Mouse (Mus musculus): ENCODE measurements around the gene Irf7. TPM values are rescaled to one million over a fixed set of nuclear protein-coding genes. Genes with fewer than 3 reads are reported as not detected.
A peak's percentile ranks its signal among the peaks of the same experiment; 100 is the strongest.
"Not testable (repeated sequence)": the region's sequence is repeated elsewhere in the genome, so short reads cannot be mapped to it uniquely, and the experiment has no call there.

Irf7 gene
- polyA plus RNA-seq, 1 experiment from 2014 or later = 1.4 TPM

DNA sequence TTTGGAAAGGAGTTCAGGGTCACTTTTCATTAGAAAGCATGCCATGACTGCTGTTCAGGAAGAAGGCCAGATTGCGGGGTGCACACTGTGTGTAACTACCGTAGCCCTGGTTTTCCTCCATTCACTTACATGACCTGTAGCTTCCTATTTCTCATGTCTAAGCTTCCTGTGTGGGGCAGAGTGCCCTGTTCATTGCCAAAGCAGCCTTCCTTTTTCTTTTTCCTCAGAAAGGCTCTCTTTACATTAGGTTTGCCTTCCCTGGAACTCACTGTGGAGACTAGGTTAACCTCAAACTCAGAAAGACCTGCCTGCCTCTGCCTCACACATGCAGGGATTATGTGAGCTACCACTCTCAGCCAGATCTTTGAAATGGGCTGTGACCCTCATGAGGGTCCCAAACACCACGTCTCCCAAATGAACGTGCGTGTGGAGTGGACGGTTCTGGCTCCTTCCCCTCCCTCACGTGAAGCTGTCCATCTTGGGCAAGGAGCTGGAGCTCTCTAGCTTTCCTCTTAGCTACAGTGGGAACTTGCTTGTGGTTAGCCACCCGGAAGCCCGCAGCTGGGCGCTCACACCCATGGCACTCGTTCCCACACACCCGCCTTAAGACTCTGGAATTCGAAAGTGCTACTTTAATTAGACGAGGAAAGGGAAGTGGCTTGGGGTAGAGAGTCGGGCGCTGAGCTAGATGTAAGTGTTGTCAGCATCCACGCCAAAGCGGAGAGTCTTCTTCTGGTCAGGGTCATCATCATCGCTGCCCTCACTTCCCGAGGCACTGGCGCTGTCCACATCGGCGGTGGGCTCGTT is 2.4 kb upstream of the Irf7 start:
- Histone ChIP-seq H3K36me3 (peaks cover 12% of the 10 kb centered on the region), H3K4me2 (no peak overlapping the region), H3K4me3 (no peak overlapping the region), H3K27me3 (no peaks in the 10 kb centered on the region), H3K27ac (replicated peaks) (no peak overlapping the region), H3K9me3 (no peaks in the 10 kb centered on the region), H3K9ac (no peak overlapping the region), H3K4me1 (replicated peaks) (peaks cover 18% of the 10 kb centered on the region)
- 83% methylated on average over 24 of the region's 24 CpGs for WGBS
- no peak for ATAC-seq (ENCODE audit: low read depth)

- Histone ChIP-seq H3K27me3 (no peaks in the 10 kb centered on the region), H3K36me3 (peaks cover 45% of the 10 kb centered on the region), H3K9ac (no peak overlapping the region; the same call in 1 of the 2 replicates), H3K9me3 (no peaks in the 10 kb centered on the region), H3K4me1 (replicated peaks) (peaks cover 18% of the 10 kb centered on the region), H3K27ac (replicated peaks) (no peak overlapping the region), H3K4me2 (peak overlapping the region; percentile 59; the same call in 1 of the 2 replicates), H3K4me3 (no peak overlapping the region)
- 43% methylated on average over 11 of the region's 11 CpGs for WGBS
- 0 out of 2 replicates have a peak, but pooled peaks have one; percentile 24 for ATAC-seq (ENCODE audit: low read depth)
These were observed 906 bp downstream of the Irf7 start for GRCm38 (mm10) chr7:141265411-141265738.

- no peak overlapping the region for H3K4me3 ChIP-seq
- no peaks in the 10 kb centered on the region for H3K9me3 ChIP-seq
- H3K4me2 ChIP-seq = no peak overlapping the region
- whole genome bisulfite sequencing = 39% methylated on average over 12 of the region's 12 CpGs
- peaks cover 18% of the 10 kb centered on the region for H3K4me1 ChIP-seq (replicated peaks)
- no peak overlapping the region for H3K9ac ChIP-seq
- no peak overlapping the region for H3K27ac ChIP-seq (replicated peaks)
- peak; percentile 21; the same call in 1 of the 2 replicates for ATAC-seq (ENCODE audit: low read depth)
- H3K27me3 ChIP-seq = no peaks in the 10 kb centered on the region
- H3K36me3 ChIP-seq = peaks cover 49% of the 10 kb centered on the region
These were observed 1.4 kb downstream of the Irf7 start for GRCm38 (mm10) chr7:141264761-141265410.

DNA sequence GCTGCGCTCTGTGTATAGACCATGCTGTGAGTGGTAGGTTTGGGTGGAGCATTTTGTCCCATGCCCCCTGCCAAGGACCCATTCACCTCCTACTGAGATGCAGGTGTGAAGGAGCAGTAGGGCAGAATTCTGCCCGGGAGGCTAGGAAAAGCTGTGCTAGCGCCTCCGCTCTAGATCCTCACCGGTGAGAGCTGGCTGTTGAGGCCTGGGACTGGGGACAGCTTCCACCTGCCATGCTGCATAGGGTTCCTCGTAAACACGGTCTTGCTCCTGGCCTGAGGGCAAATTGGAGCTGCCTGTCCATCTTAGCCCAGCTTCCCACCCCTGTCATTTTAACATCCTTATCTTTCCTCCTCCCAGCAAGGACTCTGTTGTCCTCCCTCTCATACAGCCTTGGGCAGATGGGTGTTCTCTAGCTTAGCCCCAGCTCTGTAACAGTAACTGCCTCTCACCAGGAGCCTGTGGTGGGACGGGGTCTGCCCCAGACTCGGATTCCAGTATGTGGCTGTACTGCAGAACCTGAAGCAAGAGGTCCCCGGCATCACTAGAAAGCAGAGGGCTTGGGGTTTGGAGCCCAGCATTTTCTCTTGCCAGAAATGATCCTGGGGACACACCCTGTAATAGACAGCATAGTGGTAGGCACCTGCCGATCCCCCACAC is 2.1 kb downstream of the Irf7 start:
- Histone ChIP-seq H3K27me3 (no peaks in the 10 kb centered on the region), H3K36me3 (peaks cover 57% of the 10 kb centered on the region), H3K27ac (replicated peaks) (no peak overlapping the region), H3K4me2 (no peak overlapping the region), H3K9ac (no peak overlapping the region), H3K9me3 (no peaks in the 10 kb centered on the region), H3K4me1 (replicated peaks) (peaks cover 18% of the 10 kb centered on the region), H3K4me3 (no peak overlapping the region)
- 76% methylated on average over 11 of the region's 11 CpGs for WGBS
- no peak for ATAC-seq (ENCODE audit: low read depth)

DNA sequence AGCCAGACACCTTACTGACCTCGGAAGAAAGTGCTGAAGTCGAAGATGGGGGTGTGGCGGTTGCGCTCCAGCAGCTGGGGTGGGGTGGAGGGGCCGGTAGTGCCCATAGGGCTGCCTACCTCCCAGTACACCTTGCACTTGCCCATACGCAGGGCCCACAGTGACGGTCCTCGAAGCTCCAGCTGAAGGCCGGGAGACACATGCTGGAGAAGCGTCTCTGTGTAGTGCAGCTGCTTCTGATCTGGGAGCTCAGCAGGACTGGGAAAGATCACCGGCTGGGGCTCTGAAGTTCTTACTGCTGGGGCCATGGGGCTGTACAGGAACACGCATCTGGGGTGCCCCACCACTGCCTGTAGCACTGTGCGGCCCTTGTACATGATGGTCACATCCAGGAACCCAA is 2.6 kb downstream of the Irf7 start:
- H3K4me1 ChIP-seq (replicated peaks) = peaks cover 18% of the 10 kb centered on the region
- WGBS = 91% methylated on average over 13 of the region's 13 CpGs
- H3K4me3 ChIP-seq = no peak overlapping the region
- H3K27me3 ChIP-seq = no peaks in the 10 kb centered on the region
- no peak overlapping the region for H3K4me2 ChIP-seq
- no peak overlapping the region for H3K27ac ChIP-seq (replicated peaks)
- H3K9me3 ChIP-seq = no peaks in the 10 kb centered on the region
- no peak for ATAC-seq (ENCODE audit: low read depth)
- no peak overlapping the region for H3K9ac ChIP-seq
- H3K36me3 ChIP-seq = peaks cover 62% of the 10 kb centered on the region

DNA sequence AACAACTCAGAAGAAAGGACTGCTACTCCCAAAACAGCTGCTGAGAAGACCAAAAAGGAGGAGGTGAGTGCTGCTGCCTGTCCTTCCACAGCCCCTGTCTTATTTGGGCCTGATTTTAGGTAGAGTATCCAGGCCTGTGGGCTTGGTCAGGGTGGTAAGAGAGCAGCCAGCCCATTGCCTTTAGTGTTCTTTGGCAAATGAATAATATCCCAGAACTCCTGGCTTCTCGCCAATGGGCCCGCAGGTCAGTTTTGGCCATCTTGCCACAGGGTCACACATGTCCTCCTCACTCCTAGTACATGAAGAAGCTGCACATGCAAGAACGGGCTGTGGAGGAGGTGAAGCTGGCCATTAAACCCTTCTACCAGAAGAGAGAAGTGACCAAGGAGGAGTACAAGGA is 4.8 kb downstream of the Irf7 start:
- H3K27me3 ChIP-seq = no peaks in the 10 kb centered on the region
- peaks cover 83% of the 10 kb centered on the region for H3K36me3 ChIP-seq
- peaks cover 17% of the 10 kb centered on the region for H3K4me1 ChIP-seq (replicated peaks)
- H3K4me2 ChIP-seq = no peak overlapping the region
- no peak overlapping the region for H3K27ac ChIP-seq (replicated peaks)
- WGBS = 95% methylated on average over 3 of the region's 3 CpGs
- no peaks in the 10 kb centered on the region for H3K9me3 ChIP-seq
- ATAC-seq (ENCODE audit: low read depth) = no peak
- no peak overlapping the region for H3K9ac ChIP-seq
- H3K4me3 ChIP-seq = no peak overlapping the region

DNA sequence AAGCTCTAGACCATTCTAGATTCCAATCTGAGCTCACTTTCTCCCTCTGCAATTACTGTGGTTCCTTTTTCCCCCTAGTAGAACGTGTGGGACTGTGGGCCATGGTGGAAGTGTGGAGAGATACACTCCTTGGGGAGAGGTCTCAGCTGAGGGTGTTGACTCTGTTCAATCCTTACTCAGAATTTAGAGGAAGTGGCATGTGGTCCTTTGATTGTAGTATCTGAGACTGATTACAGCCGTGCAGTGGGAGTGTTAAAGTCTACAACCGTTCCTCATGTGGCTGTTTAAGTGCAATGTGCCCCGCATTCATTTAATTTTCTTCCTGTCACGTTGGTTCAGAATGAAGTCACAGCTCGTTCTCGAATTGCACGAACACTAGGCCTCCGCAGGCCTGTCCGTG is 10.1 kb downstream of the Irf7 start:
- H3K4me3 ChIP-seq = no peak overlapping the region
- no peak for ATAC-seq (ENCODE audit: low read depth)
- H3K27ac ChIP-seq (replicated peaks) = no peak overlapping the region
- WGBS = 93% methylated on average over 10 of the region's 10 CpGs
- peaks cover 95% of the 10 kb centered on the region for H3K36me3 ChIP-seq
- H3K4me1 ChIP-seq (replicated peaks) = no peaks in the 10 kb centered on the region
- H3K9me3 ChIP-seq = no peaks in the 10 kb centered on the region
- no peak overlapping the region for H3K9ac ChIP-seq
- no peak overlapping the region for H3K4me2 ChIP-seq
- no peaks in the 10 kb centered on the region for H3K27me3 ChIP-seq

- H3K27ac ChIP-seq (replicated peaks); H3K4me2 ChIP-seq; H3K4me3 ChIP-seq; H3K4me1 ChIP-seq (replicated peaks); ATAC-seq (ENCODE audit: low read depth); H3K27me3 ChIP-seq; H3K9me3 ChIP-seq; H3K9ac ChIP-seq: not testable (repeated sequence)
- WGBS = 94% methylated on average over 4 of the region's 4 CpGs
- peaks cover 96% of the 10 kb centered on the region for H3K36me3 ChIP-seq
These were observed 15.8 kb downstream of the Irf7 start for GRCm38 (mm10) chr7:141250486-141250885.

DNA sequence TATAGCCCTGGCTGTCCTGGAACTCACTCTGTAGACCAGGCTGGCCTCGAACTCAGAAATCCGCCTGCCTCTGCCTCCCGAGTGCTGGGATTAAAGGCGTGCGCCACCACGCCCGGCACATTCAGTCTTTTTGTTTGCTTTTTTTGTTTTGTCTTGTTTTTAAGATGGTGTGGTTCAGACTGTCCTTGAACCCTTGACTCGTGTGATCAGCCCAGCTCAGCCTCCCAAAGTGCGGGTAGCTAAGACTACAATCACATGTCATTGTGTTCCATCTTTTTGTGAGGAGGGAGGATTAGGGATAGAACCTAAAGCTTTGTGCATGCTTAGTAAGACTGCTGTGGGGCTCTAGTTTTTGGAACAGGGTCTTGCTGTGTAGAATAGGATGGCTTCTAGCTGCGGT is 34.7 kb downstream of the Irf7 start:
- Histone ChIP-seq H3K9ac (no peak overlapping the region), H3K4me1 (replicated peaks) (peaks cover 26% of the 10 kb centered on the region), H3K4me3 (no peak overlapping the region), H3K36me3 (peaks cover 60% of the 10 kb centered on the region), H3K9me3 (no peaks in the 10 kb centered on the region), H3K27ac (replicated peaks) (no peak overlapping the region), H3K4me2 (no peak overlapping the region), H3K27me3 (no peaks in the 10 kb centered on the region)
- WGBS = 96% methylated on average over 10 of the region's 10 CpGs
- ATAC-seq (ENCODE audit: low read depth) = no peak

GRCm38 (mm10) chr7:141231111-141231510 is 35.2 kb downstream of the Irf7 start:
- 94% methylated on average over 3 of the region's 3 CpGs for WGBS
- no peaks in the 10 kb centered on the region for H3K9me3 ChIP-seq
- no peak overlapping the region for H3K4me3 ChIP-seq
- H3K27ac ChIP-seq (replicated peaks) = no peak overlapping the region
- peaks cover 57% of the 10 kb centered on the region for H3K36me3 ChIP-seq
- H3K9ac ChIP-seq = no peak overlapping the region
- H3K27me3 ChIP-seq = no peaks in the 10 kb centered on the region
- no peak for ATAC-seq (ENCODE audit: low read depth)
- H3K4me2 ChIP-seq = no peak overlapping the region
- peaks cover 26% of the 10 kb centered on the region for H3K4me1 ChIP-seq (replicated peaks)

GRCm38 (mm10) chr7:141230570-141230969 is 35.7 kb downstream of the Irf7 start:
- H3K9me3 ChIP-seq = no peaks in the 10 kb centered on the region
- H3K4me2 ChIP-seq = peak overlapping the region; percentile 85
- H3K27ac ChIP-seq (replicated peaks) = no peak overlapping the region
- 94% methylated on average over 4 of the region's 4 CpGs for WGBS
- peaks cover 52% of the 10 kb centered on the region for H3K36me3 ChIP-seq
- no peaks in the 10 kb centered on the region for H3K27me3 ChIP-seq
- peak overlapping the region; percentile 50; the same call in 1 of the 2 replicates for H3K9ac ChIP-seq
- no peak for ATAC-seq (ENCODE audit: low read depth)
- peaks cover 26% of the 10 kb centered on the region for H3K4me1 ChIP-seq (replicated peaks)
- no peak overlapping the region; the same call in 1 of the 2 replicates for H3K4me3 ChIP-seq

GRCm38 (mm10) chr7:141229702-141230101 is 36.6 kb downstream of the Irf7 start:
- H3K9me3 ChIP-seq = no peaks in the 10 kb centered on the region
- H3K4me1 ChIP-seq (replicated peaks) = peaks cover 26% of the 10 kb centered on the region
- H3K4me3 ChIP-seq = peak overlapping the region; percentile 99
- no peaks in the 10 kb centered on the region for H3K27me3 ChIP-seq
- peak overlapping the region; percentile 85 for H3K4me2 ChIP-seq
- peaks cover 43% of the 10 kb centered on the region for H3K36me3 ChIP-seq
- 70% methylated on average over 6 of the region's 6 CpGs for WGBS
- no peak for ATAC-seq (ENCODE audit: low read depth)
- peak overlapping the region; percentile 96 for H3K9ac ChIP-seq
- H3K27ac ChIP-seq (replicated peaks) = no peak overlapping the region
